Mouse (Mus musculus): ENCODE measurements at regions not wholly inside any gene's neighbourhood (a gene's known extent, or its start where the extent isn't known, plus 50 kb on each side); places are given as distances from the start of the nearest gene placed in this dataset.

DNA sequence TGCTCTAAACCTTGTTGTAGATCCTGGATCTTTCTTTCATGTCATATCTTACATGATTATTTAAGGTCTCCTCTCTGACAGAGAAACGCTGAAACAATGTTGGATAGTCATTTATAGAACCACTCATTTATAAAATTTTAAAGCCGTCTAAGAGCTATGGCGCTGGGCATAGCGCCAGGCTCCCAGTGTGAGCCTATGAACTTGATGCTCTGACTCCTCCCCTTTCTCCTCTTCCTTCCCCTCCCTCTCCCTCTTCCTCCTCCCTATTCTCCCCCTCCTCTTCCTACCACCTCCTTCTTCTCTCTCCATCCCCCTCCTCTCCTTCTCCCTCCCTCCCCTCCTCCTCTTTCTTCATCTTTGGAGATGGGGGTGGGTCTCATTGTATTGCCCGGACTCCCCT is 52.9 kb upstream of the Rnft1 start:
- no peak overlapping the region for H3K9ac ChIP-seq (ENCODE audit: low read length)
- H3K27ac ChIP-seq (ENCODE audit: low read length), result no peak overlapping the region
- 64% methylated on average over 5 of the region's 5 CpGs for WGBS
- H3K36me3 ChIP-seq (ENCODE audit: control insufficient read depth, insufficient read depth, low read length), result no peaks in the 10 kb centered on the region
- H3K27me3 ChIP-seq (ENCODE audit: control insufficient read depth, insufficient read depth, low read length), result no peaks in the 10 kb centered on the region
- no peaks in the 10 kb centered on the region for H3K4me1 ChIP-seq (ENCODE audit: control insufficient read depth, insufficient read depth, low read length)
- no peak overlapping the region for H3K4me2 ChIP-seq (ENCODE audit: low read depth, low read length)
- no peak for ATAC-seq (ENCODE audit: insufficient read depth, low FRiP score)
- no peak overlapping the region for H3K4me3 ChIP-seq (replicated peaks; ENCODE audit: low read length)
- H3K9me3 ChIP-seq (replicated peaks; ENCODE audit: control insufficient read depth, low read length), result no peaks in the 10 kb centered on the region

GRCm38 (mm10) chr11:86434106-86434505 is 50.4 kb upstream of the Rnft1 start:
- H3K4me3 ChIP-seq (replicated peaks; ENCODE audit: low read length), result no peak overlapping the region
- H3K27ac ChIP-seq (ENCODE audit: low read length), result no peak overlapping the region
- WGBS, result 82% methylated on average over 8 of the region's 8 CpGs
- H3K36me3 ChIP-seq (ENCODE audit: control insufficient read depth, insufficient read depth, low read length), result no peaks in the 10 kb centered on the region
- no peaks in the 10 kb centered on the region for H3K9me3 ChIP-seq (replicated peaks; ENCODE audit: control insufficient read depth, low read length)
- no peak overlapping the region for H3K9ac ChIP-seq (ENCODE audit: low read length)
- H3K4me2 ChIP-seq (ENCODE audit: low read depth, low read length), result no peak overlapping the region
- no peaks in the 10 kb centered on the region for H3K27me3 ChIP-seq (ENCODE audit: control insufficient read depth, insufficient read depth, low read length)
- no peaks in the 10 kb centered on the region for H3K4me1 ChIP-seq (ENCODE audit: control insufficient read depth, insufficient read depth, low read length)
- no peak for ATAC-seq (ENCODE audit: insufficient read depth, low FRiP score)

Data from stomach, embryonic 16.5 days (tissue).